Mouse (Mus musculus) heart, adult 2 months (tissue): Measurements from ENCODE around the gene Tyrobp. TPM values are rescaled to one million over a fixed set of nuclear protein-coding genes. Genes with fewer than 3 reads are reported as not detected.

Experiments used
- DNase-seq, 2 experiments: peaks; one replicate each; pipeline ENCODE4 v3.0.0; 2021
- H3K27ac ChIP-seq: fragments of 200-600 bp; 2 replicates; pipeline ENCODE4 v1.8.1; 2022
- H3K27me3 ChIP-seq: fragments of 200-500 bp; 2 replicates; pipeline ENCODE4 v1.6.1; 2012; ENCODE audit warnings: mild to moderate bottlenecking, low read length, inconsistent platforms, mixed read lengths; ENCODE audit not compliant: control insufficient read depth, insufficient read depth
- H3K36me3 ChIP-seq: fragments of 200-500 bp; 2 replicates; pipeline ENCODE4 v1.6.1; 2012; ENCODE audit warnings: low read length, inconsistent platforms; ENCODE audit not compliant: control insufficient read depth, insufficient read depth
- H3K4me1 ChIP-seq: fragments of 200-500 bp; 2 replicates; pipeline ENCODE4 v1.6.1; 2011; ENCODE audit warnings: low read length; ENCODE audit not compliant: control insufficient read depth, insufficient read depth
- H3K4me3 ChIP-seq: fragments of 200-600 bp; 2 replicates; pipeline ENCODE4 v1.8.1; 2022
- H3K79me2 ChIP-seq: fragments of 200-500 bp; replicated peaks from 2 replicates; pipeline ENCODE4 v1.6.1; 2012; ENCODE audit warnings: mild to moderate bottlenecking, inconsistent platforms, low read length, moderate library complexity, mixed read lengths; ENCODE audit not compliant: control insufficient read depth, insufficient read depth
- H3K9ac ChIP-seq: fragments of 200-500 bp; 2 replicates; pipeline ENCODE4 v1.6.1; 2012; ENCODE audit warnings: low read depth, mild to moderate bottlenecking, control low read depth, inconsistent platforms, low read length, mixed read lengths
- CTCF ChIP-seq: fragments of 200-600 bp; IDR thresholded peaks from 2 replicates; pipeline ENCODE4 v1.8.1; 2022; ENCODE audit warnings: antibody characterized with exemption, mild to moderate bottlenecking, moderate library complexity
- EP300 ChIP-seq: fragments of 200-500 bp; IDR thresholded peaks from 2 replicates; pipeline ENCODE4 v1.6.1; 2011; ENCODE audit warnings: low read depth, low read length, control low read depth; ENCODE audit not compliant: insufficient read depth
- POLR2A ChIP-seq: fragments of 200-500 bp; IDR thresholded peaks from 2 replicates; pipeline ENCODE4 v1.6.1; 2011; ENCODE audit warnings: mild to moderate bottlenecking, low read depth, low read length, control low read depth; ENCODE audit not compliant: insufficient read depth
- WGBS: fragments of 180-500 bp; shearing (Covaris S2); methylation state at CpG from one replicate; pipeline ENCODE4 v1.1.7; 2018; 5-methylcytosine and 5-hydroxymethylcytosine counted together
- intact Hi-C: fragments of 180-260 bp; cut with DNase I; formaldehyde crosslinking; loops from one replicate; pipeline ENCODE4 v1.15.1; 2025
- polyA plus RNA-seq: library from polyadenylated mRNA; depleted of rRNA; stranded (reverse); fragments of >200 nt; gene quantifications from 2 replicates; pipeline ENCODE4 v1.2.3, GENCODE M21; 2012
- total RNA-seq, 2 experiments: library from RNA; stranded (reverse); gene quantifications; 2 replicates each; pipeline ENCODE4 v1.2.3; 2021

Tyrobp gene
- total and polyA plus RNA-seq, 3 experiments = 20.1 to 65.5 (median 23.6) TPM

GRCm38 (mm10) chr7:30421175-30421889 lies 7.8 kb downstream of the Tyrobp start, which contains the start of gene Nfkbid:
Gene Nfkbid, plus strand, starts transcription at chr7:30421732.
- H3K4me1 ChIP-seq = peaks cover 2% of the 10 kb centered on the region; the same call in 1 of the 2 replicates
- H3K9ac ChIP-seq = peak within 1 kb of the TSS; percentile 7
- intact Hi-C loops = no loop called here
- 9% methylated on average over 31 of the region's 31 CpGs for WGBS
- H3K4me3 ChIP-seq = peak within 1 kb of the TSS; percentile 64
- H3K79me2 ChIP-seq = no peaks in the 10 kb centered on the region
- H3K27me3 ChIP-seq = no peaks in the 10 kb centered on the region
- no peak for TF ChIP-seq CTCF
- TF ChIP-seq EP300 = no peak
- TF ChIP-seq POLR2A = no peak
- no peaks in the 10 kb centered on the region for H3K36me3 ChIP-seq
- DNase-seq = peak; percentile 82 to 83
- H3K27ac ChIP-seq = peak within 1 kb of the TSS; percentile 66

DNA sequence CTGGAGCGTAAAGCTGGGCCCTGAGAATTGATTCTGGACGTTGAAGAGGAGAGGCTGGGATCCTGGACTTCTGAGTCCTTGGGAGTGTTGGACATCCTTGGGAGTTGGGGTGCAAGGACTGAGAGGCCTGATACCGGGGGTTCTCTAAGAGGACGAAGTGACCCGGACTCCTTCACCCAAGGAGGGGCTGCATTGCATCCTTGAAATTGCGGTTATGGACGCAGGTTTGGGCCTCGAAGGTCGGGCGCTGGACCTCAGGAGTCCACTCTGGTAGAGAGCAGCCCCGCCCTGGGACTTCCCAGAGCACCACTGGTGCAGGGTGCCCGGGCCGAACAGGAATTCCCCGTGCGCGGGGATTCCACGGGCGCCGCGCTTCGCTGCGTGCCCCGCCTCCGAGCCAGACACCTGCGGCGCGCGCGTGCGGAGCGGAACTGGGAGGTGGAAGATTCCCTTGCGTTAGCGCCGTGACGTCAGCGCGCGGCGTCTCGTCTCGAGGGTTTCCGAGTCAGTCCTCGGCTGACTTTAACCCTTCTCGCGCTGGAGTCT lies 8.4 kb downstream of the Tyrobp start:
- Histone ChIP-seq H3K27ac (peak overlapping the region; percentile 66), H3K9ac (peak overlapping the region; percentile 7), H3K27me3 (no peaks in the 10 kb centered on the region), H3K79me2 (no peaks in the 10 kb centered on the region), H3K4me3 (peak overlapping the region; percentile 64), H3K4me1 (peaks cover 2% of the 10 kb centered on the region; the same call in 1 of the 2 replicates), H3K36me3 (no peaks in the 10 kb centered on the region)
- TF ChIP-seq POLR2A = no peak
- no peak for TF ChIP-seq CTCF
- no peak for TF ChIP-seq EP300
- intact Hi-C loops = no loop called here
- WGBS = under 1% methylated on average over 45 of the region's 45 CpGs
- peak; percentile 83 to 90 for DNase-seq

GRCm38 (mm10) chr7:30422560-30422959 lies 9.0 kb downstream of the Tyrobp start:
- H3K27ac ChIP-seq = peak overlapping the region; percentile 66
- DNase-seq = peak in 1 of 2 experiments; percentile 28
- no peaks in the 10 kb centered on the region for H3K36me3 ChIP-seq
- TF ChIP-seq EP300 (no peak), CTCF (no peak), POLR2A (no peak)
- H3K4me1 ChIP-seq = peaks cover 2% of the 10 kb centered on the region; the same call in 1 of the 2 replicates
- WGBS = 5% methylated on average over 9 of the region's 9 CpGs
- intact Hi-C loops = no loop called here
- peak overlapping the region; percentile 64 for H3K4me3 ChIP-seq
- peak overlapping the region; percentile 7 for H3K9ac ChIP-seq
- no peaks in the 10 kb centered on the region for H3K79me2 ChIP-seq
- H3K27me3 ChIP-seq = no peaks in the 10 kb centered on the region

GRCm38 (mm10) chr7:30423071-30423641 lies 9.6 kb downstream of the Tyrobp start:
- intact Hi-C loops = no loop called here
- Histone ChIP-seq H3K27ac (peak overlapping the region; percentile 66), H3K79me2 (no peaks in the 10 kb centered on the region), H3K9ac (peak overlapping the region; percentile 7), H3K36me3 (no peaks in the 10 kb centered on the region), H3K27me3 (no peaks in the 10 kb centered on the region), H3K4me3 (peak overlapping the region; percentile 64), H3K4me1 (peaks cover 2% of the 10 kb centered on the region; the same call in 1 of the 2 replicates)
- DNase-seq = peak; percentile 47 to 65
- WGBS = 15% methylated on average over 23 of the region's 23 CpGs
- TF ChIP-seq EP300 (no peak), CTCF (no peak), POLR2A (no peak)

- no peak for DNase-seq
- no peaks in the 10 kb centered on the region for H3K27me3 ChIP-seq
These were observed 15.8 kb downstream of the Tyrobp start for GRCm38 (mm10) chr7:30429327-30429726.

GRCm38 (mm10) chr7:30430191-30430590 lies 16.6 kb downstream of the Tyrobp start:
- Histone ChIP-seq H3K79me2 (no peaks in the 10 kb centered on the region), H3K4me1 (no peaks in the 10 kb centered on the region), H3K27me3 (no peaks in the 10 kb centered on the region), H3K4me3 (no peak overlapping the region), H3K36me3 (no peaks in the 10 kb centered on the region), H3K9ac (no peak overlapping the region), H3K27ac (no peak overlapping the region)
- intact Hi-C loops = no loop called here
- WGBS = 18% methylated on average over 2 of the region's 2 CpGs
- TF ChIP-seq EP300 = no peak
- TF ChIP-seq POLR2A = no peak
- no peak for TF ChIP-seq CTCF
- no peak for DNase-seq

More at GRCm38 (mm10) chr7:30429327-30429726, 15.8 kb downstream of the Tyrobp start:
- Histone ChIP-seq H3K4me1 (no peaks in the 10 kb centered on the region), H3K4me3 (no peak overlapping the region), H3K27ac (no peak overlapping the region), H3K36me3 (no peaks in the 10 kb centered on the region), H3K79me2 (no peaks in the 10 kb centered on the region), H3K9ac (no peak overlapping the region)
- TF ChIP-seq CTCF (no peak), POLR2A (no peak), EP300 (no peak)
- intact Hi-C loops = no loop called here
